Mouse (Mus musculus): ENCODE results near the gene Bclaf1. TPM values are rescaled to one million over a fixed set of nuclear protein-coding genes. Genes with fewer than 3 reads are reported as not detected.

Gene Bclaf1
- polyA plus RNA-seq (2012): 0.81 and 2.7 TPM in 2 replicates

- Histone ChIP-seq H3K36me3 (ENCODE audit: control insufficient read depth) (peaks cover 18% of the 10 kb centered on the region), H3K4me1 (ENCODE audit: control insufficient read depth) (peaks cover 37% of the 10 kb centered on the region), H3K4me3 (replicated peaks) (peak within 1 kb of the TSS; percentile 90), H3K27me3 (ENCODE audit: control insufficient read depth) (no peaks in the 10 kb centered on the region), H3K9me3 (ENCODE audit: control insufficient read depth, low read length) (no peaks in the 10 kb centered on the region)
- no peak for TF ChIP-seq TAL1 (IDR thresholded peaks at IDR 0.05; ENCODE audit: low read length)
- no peak for TF ChIP-seq GATA1 (IDR thresholded peaks at IDR 0.05; ENCODE audit: low read length)
Measured at GRCm38 (mm10) chr10:20311918-20312735, at the start of gene Bclaf1. Bclaf1 (plus strand) TSS chr10:20312469.

GRCm38 (mm10) chr10:20262896-20263295 lies 49.4 kb upstream of the Bclaf1 start:
- no peaks in the 10 kb centered on the region for H3K4me1 ChIP-seq (ENCODE audit: control insufficient read depth)
- no peak overlapping the region for H3K4me3 ChIP-seq (replicated peaks)
- no peaks in the 10 kb centered on the region for H3K27me3 ChIP-seq (ENCODE audit: control insufficient read depth)
- H3K9me3 ChIP-seq (ENCODE audit: control insufficient read depth, low read length): no peaks in the 10 kb centered on the region
- peaks cover 3% of the 10 kb centered on the region; the same call in 1 of the 2 replicates for H3K36me3 ChIP-seq (ENCODE audit: control insufficient read depth)
- TF ChIP-seq TAL1 (IDR thresholded peaks at IDR 0.05; ENCODE audit: low read length): no peak
- TF ChIP-seq GATA1 (IDR thresholded peaks at IDR 0.05; ENCODE audit: low read length): no peak

GRCm38 (mm10) chr10:20264479-20264878 lies 47.8 kb upstream of the Bclaf1 start:
- TF ChIP-seq GATA1 (IDR thresholded peaks at IDR 0.05; ENCODE audit: low read length): no peak
- TF ChIP-seq TAL1 (IDR thresholded peaks at IDR 0.05; ENCODE audit: low read length): no peak
- Histone ChIP-seq H3K9me3 (ENCODE audit: control insufficient read depth, low read length) (no peaks in the 10 kb centered on the region), H3K4me1 (ENCODE audit: control insufficient read depth) (no peaks in the 10 kb centered on the region), H3K27me3 (ENCODE audit: control insufficient read depth) (no peaks in the 10 kb centered on the region), H3K36me3 (ENCODE audit: control insufficient read depth) (peaks cover 3% of the 10 kb centered on the region; the same call in 1 of the 2 replicates), H3K4me3 (replicated peaks) (no peak overlapping the region)

- Histone ChIP-seq H3K4me3 (replicated peaks) (no peak overlapping the region), H3K27me3 (ENCODE audit: control insufficient read depth) (no peaks in the 10 kb centered on the region), H3K36me3 (ENCODE audit: control insufficient read depth) (peaks cover 8% of the 10 kb centered on the region), H3K4me1 (ENCODE audit: control insufficient read depth) (peaks cover 2% of the 10 kb centered on the region), H3K9me3 (ENCODE audit: control insufficient read depth, low read length) (peaks cover 2% of the 10 kb centered on the region; the same call in 1 of the 2 replicates)
- TF ChIP-seq TAL1 (IDR thresholded peaks at IDR 0.05; ENCODE audit: low read length) (no peak), GATA1 (IDR thresholded peaks at IDR 0.05; ENCODE audit: low read length) (no peak)
Measured at GRCm38 (mm10) chr10:20267032-20267431, 45.2 kb upstream of the Bclaf1 start.

DNA sequence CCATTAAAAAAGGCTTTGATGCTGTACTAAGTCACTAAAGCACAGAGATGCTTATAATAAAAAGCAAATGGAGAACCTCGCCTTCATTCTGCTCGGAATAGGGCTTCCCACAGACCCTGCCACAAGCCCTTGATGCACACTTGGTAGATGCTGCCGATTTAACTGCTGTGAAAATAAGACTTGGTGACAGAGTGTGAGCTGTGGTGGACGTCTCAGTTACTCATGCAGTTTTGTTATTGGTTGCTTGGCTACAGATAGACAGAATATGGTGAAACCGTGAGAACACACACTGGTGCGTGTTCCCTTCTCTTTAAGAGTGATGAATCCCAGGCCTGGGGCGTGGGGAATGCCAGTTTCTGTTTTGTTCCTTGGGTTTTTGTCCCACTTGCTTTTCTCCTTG lies 43.3 kb upstream of the Bclaf1 start:
- Histone ChIP-seq H3K36me3 (ENCODE audit: control insufficient read depth) (peaks cover 11% of the 10 kb centered on the region), H3K9me3 (ENCODE audit: control insufficient read depth, low read length) (peaks cover 4% of the 10 kb centered on the region; the same call in 1 of the 2 replicates), H3K4me1 (ENCODE audit: control insufficient read depth) (peaks cover 18% of the 10 kb centered on the region), H3K27me3 (ENCODE audit: control insufficient read depth) (no peaks in the 10 kb centered on the region), H3K4me3 (replicated peaks) (no peak overlapping the region)
- TF ChIP-seq TAL1 (IDR thresholded peaks at IDR 0.05; ENCODE audit: low read length): no peak
- no peak for TF ChIP-seq GATA1 (IDR thresholded peaks at IDR 0.05; ENCODE audit: low read length)

- peaks cover 11% of the 10 kb centered on the region for H3K36me3 ChIP-seq (ENCODE audit: control insufficient read depth)
- no peak overlapping the region for H3K4me3 ChIP-seq (replicated peaks)
- H3K9me3 ChIP-seq (ENCODE audit: control insufficient read depth, low read length): peaks cover 4% of the 10 kb centered on the region; the same call in 1 of the 2 replicates
- H3K27me3 ChIP-seq (ENCODE audit: control insufficient read depth): no peaks in the 10 kb centered on the region
- TF ChIP-seq GATA1 (IDR thresholded peaks at IDR 0.05; ENCODE audit: low read length) (no peak), TAL1 (IDR thresholded peaks at IDR 0.05; ENCODE audit: low read length) (no peak)
- peaks cover 29% of the 10 kb centered on the region for H3K4me1 ChIP-seq (ENCODE audit: control insufficient read depth)
Measured at GRCm38 (mm10) chr10:20272380-20272779, 39.9 kb upstream of the Bclaf1 start.

GRCm38 (mm10) chr10:20273278-20273677 lies 39.0 kb upstream of the Bclaf1 start:
- Histone ChIP-seq H3K9me3 (ENCODE audit: control insufficient read depth, low read length) (peaks cover 4% of the 10 kb centered on the region; the same call in 1 of the 2 replicates), H3K4me1 (ENCODE audit: control insufficient read depth) (peaks cover 29% of the 10 kb centered on the region), H3K4me3 (replicated peaks) (no peak overlapping the region), H3K27me3 (ENCODE audit: control insufficient read depth) (no peaks in the 10 kb centered on the region), H3K36me3 (ENCODE audit: control insufficient read depth) (peaks cover 11% of the 10 kb centered on the region)
- TF ChIP-seq TAL1 (IDR thresholded peaks at IDR 0.05; ENCODE audit: low read length) (no peak), GATA1 (IDR thresholded peaks at IDR 0.05; ENCODE audit: low read length) (no peak)

DNA sequence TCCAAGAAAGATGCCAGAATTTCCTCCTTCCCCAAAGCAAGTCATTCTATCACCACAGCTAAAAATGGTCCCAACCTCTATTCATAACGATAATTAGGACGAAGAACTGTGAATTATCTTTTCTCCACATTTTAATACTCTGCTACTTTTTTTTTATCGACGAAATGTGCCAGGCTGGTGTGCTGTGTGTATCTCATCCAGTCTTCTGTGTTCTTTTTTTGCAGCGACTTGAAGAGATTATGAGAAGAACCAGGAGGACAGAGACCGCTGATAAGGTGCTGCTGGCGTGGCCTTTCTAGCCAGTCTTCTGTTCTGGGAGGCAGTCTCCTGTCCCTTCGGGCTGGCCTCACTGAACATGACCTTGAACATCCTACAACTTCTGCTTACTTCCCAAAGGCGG lies 38.2 kb upstream of the Bclaf1 start:
- Histone ChIP-seq H3K4me1 (ENCODE audit: control insufficient read depth) (peaks cover 29% of the 10 kb centered on the region), H3K27me3 (ENCODE audit: control insufficient read depth) (no peaks in the 10 kb centered on the region), H3K36me3 (ENCODE audit: control insufficient read depth) (peaks cover 11% of the 10 kb centered on the region), H3K4me3 (replicated peaks) (no peak overlapping the region), H3K9me3 (ENCODE audit: control insufficient read depth, low read length) (peaks cover 4% of the 10 kb centered on the region; the same call in 1 of the 2 replicates)
- TF ChIP-seq GATA1 (IDR thresholded peaks at IDR 0.05; ENCODE audit: low read length): no peak

DNA sequence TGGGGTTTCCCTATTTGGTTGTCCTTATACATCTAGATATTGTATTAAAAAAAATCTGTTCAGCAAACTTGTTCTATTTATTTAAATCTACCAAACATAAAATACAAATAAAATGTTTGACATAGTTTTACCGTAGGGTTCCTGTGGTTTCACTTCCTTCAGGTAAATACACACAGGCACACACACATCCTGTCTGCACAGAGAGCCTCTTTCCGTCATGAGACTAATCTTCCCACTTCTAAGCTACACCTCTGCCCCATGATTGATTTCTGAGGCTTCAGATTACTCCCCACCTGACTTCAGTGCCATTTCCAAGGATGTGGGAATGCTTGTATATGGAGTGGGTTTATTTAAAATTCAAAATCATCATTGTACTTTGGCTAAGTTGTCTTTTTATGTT lies 30.8 kb upstream of the Bclaf1 start:
- Histone ChIP-seq H3K4me1 (ENCODE audit: control insufficient read depth) (no peaks in the 10 kb centered on the region), H3K36me3 (ENCODE audit: control insufficient read depth) (no peaks in the 10 kb centered on the region; the same call in 1 of the 2 replicates)

More for the DNA sequence above, 30.8 kb upstream of the Bclaf1 start:
- TF ChIP-seq GATA1 (IDR thresholded peaks at IDR 0.05; ENCODE audit: low read length) (no peak), TAL1 (IDR thresholded peaks at IDR 0.05; ENCODE audit: low read length) (no peak)
- Histone ChIP-seq H3K27me3 (ENCODE audit: control insufficient read depth) (no peaks in the 10 kb centered on the region), H3K4me3 (replicated peaks) (no peak overlapping the region), H3K9me3 (ENCODE audit: control insufficient read depth, low read length) (no peaks in the 10 kb centered on the region)
